In genomic region chr5:137211114-137211829, GRCm38 (mm10) we compare ENCODE assay signal across 19 mouse cellular contexts. TPM values are rescaled to one million over a fixed set of nuclear protein-coding genes. Genes with fewer than 3 reads are reported as not detected.
DNase-seq lines count a peak whose midpoint lies in the region; ATAC-seq and TF ChIP-seq lines count a peak whose summit lies in the region.
"Had no signal": no experiment of that assay in that cellular context is flagged by ENCODE, and none has a peak within 500 bp of the region (broad histone marks: within the 10 kb centered on the region; RNA-seq: fewer than 3 reads in every experiment).

No protein-coding gene starts in this region.

- no peak overlapping the region for H3K9ac ChIP-seq in kidney, embryonic 14.5 days (ENCODE audit: low read depth, low read length)
- no peak overlapping the region for H3K9ac ChIP-seq in forebrain, postnatal 0 days
- H3K9ac ChIP-seq: embryonic facial prominence, embryonic 12.5 days; limb, embryonic 15.5 days had no signal

- H3K4me2 ChIP-seq in kidney, embryonic 14.5 days (replicated peaks; ENCODE audit: low read depth, low read length): no peak overlapping the region
- H3K4me2 ChIP-seq in forebrain, postnatal 0 days (ENCODE audit: low read depth): no peak overlapping the region
- H3K4me2 ChIP-seq: embryonic facial prominence, embryonic 12.5 days; limb, embryonic 15.5 days had no signal

- no peak for TF ChIP-seq CTCF in E14TG2a.4 (conservative IDR thresholded peaks at IDR 0.05; ENCODE audit: low read length)
- no peak for TF ChIP-seq CTCF in forebrain, postnatal 0 days (IDR thresholded peaks at IDR 0.05; ENCODE audit: low read depth)

- peak; percentile 52 to 69 for DNase-seq in kidney, postnatal 4 days
- DNase-seq in ES-CJ7 (ENCODE audit: low read depth, low spot score): peak; percentile 62
- DNase-seq in frontal cortex, postnatal 10 days (ENCODE audit: low spot score in 2 of 2): no peak
- no peak for DNase-seq in forebrain, postnatal 0 days
- DNase-seq: adrenal gland, adult 8-10 months; cerebellum, adult 9-10 months; gastrocnemius, adult 2 months; heart, postnatal 36 days; lung, postnatal 14 days; midbrain, embryonic 14.5 days; right cerebral cortex, postnatal 25 days had no signal

- H3K27ac ChIP-seq in kidney, embryonic 14.5 days (ENCODE audit: low read depth, low read length): no peak overlapping the region
- H3K27ac ChIP-seq in forebrain, postnatal 0 days (ENCODE audit: low read depth, low read length): no peak overlapping the region
- H3K27ac ChIP-seq: embryonic facial prominence, embryonic 12.5 days; gastrocnemius, adult 2 months; layer of hippocampus, adult 2 months; left cerebral cortex, adult 2 months; limb, embryonic 15.5 days had no signal

- no peaks in the 10 kb centered on the region for H3K9me3 ChIP-seq in kidney, embryonic 14.5 days (ENCODE audit: control insufficient read depth, low read length)
- H3K9me3 ChIP-seq in E14TG2a.4 (ENCODE audit: low read length): no peaks in the 10 kb centered on the region
- no peaks in the 10 kb centered on the region for H3K9me3 ChIP-seq in forebrain, postnatal 0 days (ENCODE audit: low read length)
- H3K9me3 ChIP-seq: embryonic facial prominence, embryonic 12.5 days; limb, embryonic 15.5 days had no signal

- ATAC-seq in kidney, embryonic 14.5 days (ENCODE audit: low FRiP score, low TSS enrichment): no peak
- 0 out of 2 replicates have a peak, but pooled peaks have one; percentile 14 for ATAC-seq in megakaryocyte progenitor cell, adult 5-6 weeks (replicated peaks; ENCODE audit: poor library complexity)
- no peak for ATAC-seq in forebrain, postnatal 0 days
- ATAC-seq: inflammation-experienced regulatory T-cells, adult 6 months had no signal

- H3K27me3 ChIP-seq in kidney, embryonic 14.5 days (ENCODE audit: control insufficient read depth, insufficient read depth, low read length): no peaks in the 10 kb centered on the region
- peaks cover 12% of the 10 kb centered on the region for H3K27me3 ChIP-seq in E14TG2a.4 (ENCODE audit: insufficient read depth, low read length)
- no peaks in the 10 kb centered on the region for H3K27me3 ChIP-seq in forebrain, postnatal 0 days (ENCODE audit: insufficient read depth, low read length)
- H3K27me3 ChIP-seq: limb, embryonic 15.5 days had no signal

- H3K4me1 ChIP-seq in kidney, embryonic 14.5 days (ENCODE audit: control insufficient read depth, insufficient read depth, low read length): no peaks in the 10 kb centered on the region
- peaks cover 23% of the 10 kb centered on the region for H3K4me1 ChIP-seq in E14TG2a.4 (replicated peaks; ENCODE audit: low read depth, low read length)
- no peaks in the 10 kb centered on the region for H3K4me1 ChIP-seq in forebrain, postnatal 0 days (ENCODE audit: insufficient read depth)
- H3K4me1 ChIP-seq: embryonic facial prominence, embryonic 12.5 days; limb, embryonic 15.5 days had no signal

- no peak overlapping the region for H3K4me3 ChIP-seq in kidney, embryonic 14.5 days (ENCODE audit: low read length)
- H3K4me3 ChIP-seq in E14TG2a.4 (replicated peaks; ENCODE audit: low read length): peak overlapping the region; percentile 35; the same call in 1 of the 2 replicates
- H3K4me3 ChIP-seq in forebrain, postnatal 0 days (ENCODE audit: low read depth, low read length): no peak overlapping the region
- H3K4me3 ChIP-seq: embryonic facial prominence, embryonic 12.5 days; gastrocnemius, adult 2 months; layer of hippocampus, adult 2 months; left cerebral cortex, adult 2 months; limb, embryonic 15.5 days had no signal

- 17% methylated on average over 17 of the region's 17 CpGs for WGBS in kidney, embryonic 14.5 days
- 25% methylated on average over 17 of the region's 17 CpGs for WGBS in forebrain, postnatal 0 days

- no peaks in the 10 kb centered on the region for H3K36me3 ChIP-seq in kidney, embryonic 14.5 days (ENCODE audit: control insufficient read depth, insufficient read depth, low read length)
- no peaks in the 10 kb centered on the region for H3K36me3 ChIP-seq in E14TG2a.4 (ENCODE audit: insufficient read depth, low read length)
- H3K36me3 ChIP-seq in forebrain, postnatal 0 days (ENCODE audit: insufficient read depth): no peaks in the 10 kb centered on the region
- H3K36me3 ChIP-seq: embryonic facial prominence, embryonic 12.5 days; limb, embryonic 15.5 days had no signal

RNA-seq across cellular contexts. Expression of gene Muc3a, which starts 0.9 kb away (rescaled TPM):
- 0.11 and 0.13 TPM in 2 replicates for polyA plus RNA-seq in kidney, embryonic 14.5 days (2014; fragmentation: Nextera tagmentation; extraction: Ambion mirVana)
- 0.69 TPM in 1 of 2 replicates, not detected in the other for total RNA-seq in megakaryocyte progenitor cell, adult 5-6 weeks (2015)
- not detected in 2 replicates for total RNA-seq in megakaryocyte progenitor cell, adult 5-6 weeks (2017)
- total RNA-seq in forebrain, postnatal 0 days (2014; rRNA removed): 0.10 and 0.31 TPM in 2 replicates
- 0.13 TPM in 2 replicates for polyA plus RNA-seq in forebrain, postnatal 0 days (2015; fragmentation: Nextera tagmentation; extraction: Ambion mirVana)

Comparison
In these comparisons a context has a peak if more than half of its experiments do, and no peak if none do; other contexts are left out.
1. DNase-seq: peak in kidney, postnatal 4 days (2 of 2) and ES-CJ7 (single experiment); none in frontal cortex, postnatal 10 days (0 of 2) and forebrain, postnatal 0 days (single experiment).